Mouse (Mus musculus): ENCODE data around the gene Hint3.

Gene Hint3

GRCm38 (mm10) chr10:30587037-30587436 is 42.4 kb downstream of the Hint3 start:
- no peak for DNase-seq (ENCODE audit: low spot score)

DNA sequence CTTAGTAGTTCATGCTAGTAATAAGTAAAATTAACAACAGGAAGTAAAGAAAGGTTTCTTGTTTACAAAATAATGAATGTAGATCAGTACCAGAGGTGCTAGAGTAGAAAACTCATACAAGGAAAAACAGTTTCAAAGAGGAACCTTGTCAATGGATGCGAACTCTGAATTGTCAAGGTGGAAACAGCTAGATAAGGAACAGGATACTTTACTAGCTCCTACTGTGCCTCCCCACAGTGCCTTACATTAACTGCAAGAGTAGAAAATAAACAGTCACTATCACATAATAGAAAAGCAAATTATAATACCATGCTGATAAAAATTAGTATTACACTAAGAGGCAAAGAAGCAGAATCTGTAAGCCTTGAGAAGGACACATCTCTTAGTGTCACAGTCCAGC is 43.7 kb downstream of the Hint3 start:
- DNase-seq (ENCODE audit: low spot score) = no peak

DNA sequence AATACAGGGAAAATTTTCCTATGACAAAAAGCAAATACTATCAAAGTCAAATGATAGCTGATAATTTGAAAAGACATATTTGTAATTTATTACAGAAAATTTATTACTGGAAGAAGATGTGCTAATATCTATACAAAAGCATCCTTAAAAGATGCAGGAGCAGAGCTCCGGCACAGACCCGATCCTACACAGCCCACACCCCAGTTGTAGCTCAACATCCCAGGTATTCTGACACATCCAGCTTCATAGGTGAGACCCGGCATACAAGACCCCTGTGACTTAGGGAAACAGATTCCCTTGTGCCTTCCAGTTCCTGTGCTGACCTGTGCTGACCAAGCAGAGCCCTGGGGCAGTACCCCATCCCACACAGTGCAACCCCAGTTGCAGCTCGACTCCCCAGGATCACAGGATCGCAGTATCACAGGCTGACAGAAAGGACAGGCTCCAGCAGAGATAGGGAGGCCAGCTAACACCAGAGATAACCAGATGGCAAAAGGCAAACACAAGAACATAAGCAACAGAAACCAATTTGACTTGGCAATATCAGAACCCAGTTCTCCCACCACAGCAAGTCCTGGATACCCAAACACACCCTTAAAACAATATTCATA is 51.7 kb downstream of the Hint3 start:
- no peak for DNase-seq (ENCODE audit: low spot score)

DNA sequence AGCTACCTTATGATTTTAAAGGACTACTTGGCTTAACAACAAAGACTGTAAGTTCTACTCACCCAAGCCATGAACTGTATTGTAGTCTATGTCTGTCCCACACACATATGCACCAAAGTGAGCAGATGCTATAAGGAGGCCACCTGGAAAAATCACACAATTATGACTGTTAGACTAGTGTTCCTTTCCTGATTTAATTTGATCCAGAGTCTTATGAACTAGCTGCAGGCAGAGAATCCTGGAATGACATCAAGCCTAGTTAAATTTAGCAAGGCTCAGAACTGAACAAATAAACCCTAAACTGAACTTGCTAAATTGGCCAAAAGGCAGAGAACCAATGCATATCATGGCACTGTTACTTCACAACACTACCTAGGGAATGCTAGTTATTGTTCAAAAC is 63.1 kb downstream of the Hint3 start:
- DNase-seq (ENCODE audit: low spot score) = no peak

DNA sequence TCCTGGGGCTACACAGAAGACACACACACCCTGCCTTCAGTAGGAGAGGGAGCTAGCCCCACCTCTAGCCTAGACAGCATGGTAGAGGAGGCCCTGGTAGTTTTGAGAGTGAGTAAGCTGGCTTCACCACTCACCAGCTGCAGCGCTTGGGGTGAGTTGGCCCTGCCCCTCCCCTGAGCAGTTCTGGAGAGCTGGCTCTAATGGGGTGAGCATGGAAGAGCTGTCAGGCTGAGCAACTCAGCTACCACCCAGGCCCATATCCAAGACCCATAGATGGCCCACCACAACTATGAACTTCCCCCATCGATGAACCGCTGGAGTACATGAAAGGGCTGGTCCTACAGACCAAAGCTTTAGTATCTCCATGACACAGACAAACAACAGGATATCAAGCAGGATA is 64.8 kb downstream of the Hint3 start:
- no peak for DNase-seq (ENCODE audit: low spot score)
